Mouse (Mus musculus) left cerebral cortex, postnatal 4 days (tissue): ENCODE measurements around the gene Cox10. TPM values are rescaled to one million over a fixed set of nuclear protein-coding genes. Genes with fewer than 3 reads are reported as not detected.
A peak's percentile ranks its signal among the peaks of the same experiment; 100 is the strongest.
"Not testable (repeated sequence)": the region's sequence is repeated elsewhere in the genome, so short reads cannot be mapped to it uniquely, and the experiment has no call there.

ENCODE experiments used
- DNase-seq: peaks from one replicate; pipeline ENCODE4 v3.0.0-alpha.2; 2022
- intact Hi-C: fragments of 180-260 bp; cut with DNase I; formaldehyde crosslinking; loops from one replicate; pipeline ENCODE4 v1.15.1; 2025
- total RNA-seq, 2 experiments: library from RNA; stranded (reverse); gene quantifications; 2 replicates each; pipeline ENCODE4 v1.2.3; 2021

Cox10 gene
- 10 to 100 TPM; 20.9 to 21.5 TPM for total RNA-seq

DNA sequence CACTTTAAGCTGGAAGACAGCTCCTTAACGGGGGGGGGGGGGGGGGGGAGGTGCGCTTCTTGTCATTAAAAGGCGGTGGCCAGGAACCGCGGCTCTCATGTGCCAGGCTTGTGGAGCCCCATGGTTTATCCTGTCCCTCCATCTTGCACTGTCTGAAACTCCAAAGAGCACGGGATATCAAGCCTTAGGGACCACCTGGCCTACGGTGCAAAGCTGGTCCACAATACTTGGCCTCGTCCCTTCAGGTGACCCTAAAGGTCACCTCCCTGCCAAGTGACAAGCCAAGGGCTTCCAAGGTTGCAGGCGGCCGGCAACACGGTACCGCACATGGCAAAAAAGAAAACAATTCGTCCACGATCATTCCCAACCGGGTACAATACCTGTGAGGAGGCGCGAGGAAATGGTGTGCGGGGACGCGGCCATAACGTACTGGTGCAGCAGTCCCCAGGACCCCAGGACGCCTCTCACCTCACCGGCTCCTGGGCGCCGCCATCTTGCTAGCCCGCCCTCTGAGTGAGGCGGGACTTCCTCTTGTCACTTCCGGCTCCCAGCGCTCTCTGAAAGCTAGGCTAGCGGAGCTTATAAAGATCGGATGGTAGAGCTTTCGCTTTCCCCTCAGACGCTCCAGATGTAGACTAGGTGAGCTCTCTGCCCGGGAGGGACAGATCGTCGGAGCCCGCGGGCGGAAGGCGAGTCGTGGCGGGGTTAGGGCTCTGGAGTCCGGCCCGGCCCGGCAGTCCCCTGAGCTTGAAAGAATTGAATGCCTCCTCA lies at the start of gene Cox10:
TSS of gene Cox10 (minus strand) at position 513 of the 771 bp plus-strand sequence.
- intact Hi-C loops, result no loop called here
- peak; percentile 83 for DNase-seq

DNA sequence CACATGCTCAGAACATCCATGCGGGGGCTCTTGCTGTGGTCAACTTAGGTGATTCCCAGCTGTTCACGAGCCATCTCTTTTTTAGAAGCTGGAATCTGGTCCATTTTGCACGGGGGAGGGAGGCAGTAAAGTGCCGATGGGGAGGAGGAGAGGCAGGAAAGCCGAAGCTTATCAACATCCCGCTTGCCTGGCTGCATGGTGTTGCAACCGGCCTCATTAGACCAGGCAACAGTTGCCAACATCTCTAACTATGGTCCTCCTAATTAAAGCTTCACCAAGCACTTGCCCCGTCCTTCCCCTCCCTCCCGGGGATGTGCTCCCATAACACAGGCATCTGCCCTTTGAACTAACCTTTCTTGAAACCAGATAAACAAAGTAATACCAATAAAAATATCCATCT lies 48.7 kb upstream of the Cox10 start:
- intact Hi-C loops, result no loop called here
- DNase-seq, result no peak

GRCm38 (mm10) chr11:64125471-64125870 lies 46.2 kb upstream of the Cox10 start:
- no peak for DNase-seq

DNA sequence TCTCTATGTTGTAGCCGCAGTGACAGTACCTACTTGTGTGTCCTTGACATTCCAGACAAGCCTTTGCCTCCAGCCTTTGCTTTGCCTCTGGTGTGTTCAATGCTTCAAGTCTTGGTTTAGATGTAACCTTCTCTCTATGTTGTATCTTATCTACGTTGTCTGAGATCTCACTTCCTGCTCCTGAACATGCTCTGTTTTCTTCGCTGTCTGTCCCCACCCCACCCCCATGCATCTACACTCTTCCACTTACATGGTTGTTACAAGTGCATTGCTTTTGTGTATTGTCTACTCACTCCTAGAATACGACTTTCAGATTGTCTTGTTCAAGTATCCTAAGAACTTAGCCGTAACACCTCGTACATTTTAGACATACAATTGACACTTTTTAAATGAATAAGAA lies 43.9 kb upstream of the Cox10 start:
- DNase-seq, intact Hi-C loops: not testable (repeated sequence)

More at GRCm38 (mm10) chr11:64125471-64125870, 46.2 kb upstream of the Cox10 start:
- intact Hi-C loops, result no loop called here

- intact Hi-C loops, result no loop called here
- DNase-seq, result no peak
These were observed 37.4 kb upstream of the Cox10 start for GRCm38 (mm10) chr11:64116711-64117110.

- intact Hi-C loops, result no loop called here
- DNase-seq, result no peak
These were observed 36.6 kb upstream of the Cox10 start for GRCm38 (mm10) chr11:64115822-64116221.

DNA sequence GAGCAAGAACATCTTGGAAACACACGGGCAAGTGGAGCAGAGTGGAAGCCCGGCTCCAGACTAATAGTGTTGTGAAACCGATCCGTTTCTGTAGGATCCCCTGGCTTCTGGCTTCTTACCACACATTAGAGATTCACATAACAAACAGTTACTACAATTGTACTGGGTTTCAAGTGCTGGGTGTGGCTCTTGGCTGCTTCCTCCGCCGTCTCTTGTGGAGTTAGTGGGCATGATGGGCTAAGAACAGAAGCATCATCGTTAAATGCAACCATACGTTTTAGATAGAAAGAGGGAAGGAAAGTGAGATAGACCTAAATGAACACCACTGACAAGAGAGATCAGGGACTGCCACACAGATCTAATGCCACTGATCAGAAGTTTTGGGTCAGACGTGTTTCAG lies 35.8 kb upstream of the Cox10 start:
- DNase-seq, result no peak
- intact Hi-C loops, result no loop called here

DNA sequence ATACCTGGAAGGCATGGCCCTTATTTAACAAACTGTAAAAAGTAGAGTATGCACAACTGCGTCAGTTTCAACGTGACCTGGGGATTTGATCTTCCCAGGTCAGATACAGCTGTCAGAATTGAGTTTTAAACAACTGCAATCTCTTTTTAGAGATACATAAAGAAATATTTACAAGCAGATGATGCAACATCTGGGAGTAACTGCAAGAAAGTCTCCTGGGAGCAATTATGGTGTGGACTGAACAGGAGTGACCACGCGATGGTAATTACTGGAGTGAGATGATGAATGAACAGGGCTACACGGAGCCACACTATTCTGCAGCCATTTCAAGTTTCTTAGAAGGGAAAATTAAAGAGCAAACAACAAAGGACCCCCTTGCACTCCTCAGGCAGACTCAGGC lies 20.8 kb upstream of the Cox10 start:
- intact Hi-C loops, result no loop called here
- DNase-seq, result no peak

- intact Hi-C loops, result no loop called here
- no peak for DNase-seq
These were observed 13.8 kb upstream of the Cox10 start for GRCm38 (mm10) chr11:64093058-64093457.

DNA sequence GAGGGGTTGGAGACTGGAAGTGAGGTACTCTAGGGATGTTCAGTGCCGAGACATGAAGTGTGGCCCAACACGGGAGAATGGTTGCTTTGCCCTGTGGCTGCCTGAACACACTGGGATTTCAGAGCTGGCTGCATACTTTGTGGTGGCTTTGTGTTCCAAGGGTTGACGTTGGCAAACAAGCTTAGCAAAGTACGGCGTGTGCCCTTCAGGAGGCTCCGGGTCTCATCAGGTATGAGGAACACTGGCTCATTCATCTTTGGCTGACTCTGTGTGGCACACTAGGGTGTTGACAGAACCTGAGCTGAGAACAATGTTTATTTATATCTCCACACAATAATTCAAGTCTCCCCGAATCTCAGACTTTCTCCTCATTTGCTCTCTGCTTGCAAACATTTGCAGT lies 11.9 kb upstream of the Cox10 start:
- intact Hi-C loops, result no loop called here
- DNase-seq, result no peak

- DNase-seq, result no peak
- intact Hi-C loops, result no loop called here
These were observed 10.4 kb upstream of the Cox10 start for GRCm38 (mm10) chr11:64089682-64090081.

GRCm38 (mm10) chr11:64085888-64086287 lies 6.6 kb upstream of the Cox10 start:
- DNase-seq, result no peak
- intact Hi-C loops, result no loop called here

DNA sequence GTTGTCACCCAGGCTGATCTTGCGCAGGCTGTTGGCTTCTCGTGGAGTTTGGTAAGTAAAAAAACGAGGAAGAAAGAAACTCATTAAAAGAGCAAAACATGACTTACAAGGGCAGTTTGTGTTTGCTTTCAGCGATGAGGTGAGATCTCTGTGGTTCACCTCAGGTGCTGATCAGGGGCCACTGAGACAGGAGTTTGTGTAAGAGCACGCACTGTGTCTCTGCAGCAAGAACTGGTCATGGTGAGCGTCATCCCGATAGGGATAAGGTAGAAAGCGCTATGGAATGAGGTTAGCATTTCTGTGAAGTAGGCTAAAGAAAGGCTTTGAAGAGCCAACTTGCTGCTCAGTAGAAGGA lies 436 bp upstream of the Cox10 start:
- intact Hi-C loops, result loop anchor here (5.0 kb wide), 1 partner anchor 363 kb away; no protein-coding TSS in a partner anchor
- no peak for DNase-seq

- DNase-seq, result no peak
- intact Hi-C loops, result no loop called here
These were observed 3.1 kb downstream of the Cox10 start for GRCm38 (mm10) chr11:64076212-64076611.

DNA sequence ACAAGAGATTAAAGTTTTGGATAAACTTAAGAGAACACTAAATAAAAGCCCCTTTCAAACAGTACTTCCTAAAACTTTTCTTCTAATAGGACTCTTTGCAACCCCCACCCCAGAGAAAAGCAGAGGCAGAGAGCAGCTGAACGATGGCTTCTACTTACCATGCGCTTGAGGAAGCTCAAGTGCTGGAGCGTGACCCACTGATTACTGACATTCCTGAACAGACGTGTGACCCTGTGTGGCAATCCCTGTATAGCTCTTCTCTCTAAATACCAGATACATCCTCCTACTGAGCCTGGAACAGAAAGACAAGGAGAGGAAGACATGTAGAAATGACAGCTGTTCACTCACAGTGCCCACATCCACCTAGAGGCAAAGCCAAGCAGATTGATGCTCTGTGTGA lies 5.9 kb downstream of the Cox10 start:
- intact Hi-C loops, result no loop called here

GRCm38 (mm10) chr11:64071536-64071935 lies 7.7 kb downstream of the Cox10 start:
- DNase-seq, result no peak
- intact Hi-C loops, result no loop called here

More for the DNA sequence above, 5.9 kb downstream of the Cox10 start:
- DNase-seq, result no peak

DNA sequence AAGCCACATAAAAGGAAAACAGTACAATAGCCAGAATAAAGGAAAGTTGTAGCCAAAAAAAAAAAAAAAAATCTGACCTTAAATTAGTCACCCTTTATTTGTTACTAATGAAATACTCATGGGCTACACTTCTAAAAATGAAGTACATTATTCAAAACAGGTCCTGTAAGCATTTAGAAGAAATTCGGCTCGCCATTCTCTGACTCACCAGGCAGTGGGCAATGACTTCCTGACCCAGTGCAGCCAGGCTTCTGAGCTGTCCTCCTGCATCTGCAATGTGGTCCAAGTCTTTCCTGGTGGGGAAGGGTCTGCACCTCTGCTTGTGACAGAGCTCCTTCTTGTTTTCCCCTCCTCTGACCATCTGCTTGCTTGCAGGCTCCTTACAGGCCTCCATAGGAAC lies 13.3 kb downstream of the Cox10 start:
- intact Hi-C loops, result no loop called here

GRCm38 (mm10) chr11:64063130-64063529 lies 16.1 kb downstream of the Cox10 start:
- DNase-seq, result no peak
- intact Hi-C loops, result no loop called here

More for the DNA sequence above, 13.3 kb downstream of the Cox10 start:
- no peak for DNase-seq

GRCm38 (mm10) chr11:64062226-64062625 lies 17.0 kb downstream of the Cox10 start:
- no peak for DNase-seq
- intact Hi-C loops, result no loop called here

- DNase-seq, result no peak
- intact Hi-C loops, result no loop called here
These were observed 20.0 kb downstream of the Cox10 start for GRCm38 (mm10) chr11:64059305-64059704.

DNA sequence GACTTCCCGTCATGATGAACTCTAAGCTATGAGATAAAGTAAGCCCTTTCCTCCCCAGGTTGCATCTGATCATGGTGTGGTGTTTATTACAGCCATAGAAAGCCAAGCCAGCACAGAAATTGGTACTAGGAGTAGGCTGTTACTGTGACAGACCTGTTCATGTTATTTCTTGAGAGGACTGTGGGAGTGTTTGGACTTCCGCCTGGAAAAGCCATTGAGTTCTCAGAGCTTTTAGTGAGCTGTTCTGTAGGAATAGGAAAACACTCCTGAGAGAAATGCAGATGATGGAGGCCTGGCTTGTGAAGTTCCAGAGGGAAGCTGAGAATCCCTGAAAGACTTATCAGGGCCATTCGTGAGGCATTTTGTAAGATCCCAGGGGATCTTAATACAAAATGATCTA lies 20.8 kb downstream of the Cox10 start:
- DNase-seq, result no peak
- intact Hi-C loops, result no loop called here

- no peak for DNase-seq
- intact Hi-C loops, result no loop called here
These were observed 25.9 kb downstream of the Cox10 start for GRCm38 (mm10) chr11:64053371-64053770.
